Mouse (Mus musculus) testis, adult 2 months (tissue): Measurements from ENCODE around the gene Mettl2. TPM values are rescaled to one million over a fixed set of nuclear protein-coding genes. Genes with fewer than 3 reads are reported as not detected.
A peak's percentile ranks its signal among the peaks of the same experiment; 100 is the strongest.

Experiments used
- H3K27ac ChIP-seq: fragments of 200-500 bp; 2 replicates; pipeline ENCODE4 v1.5.1; 2012; ENCODE audit warnings: low read depth, low read length; ENCODE audit not compliant: control insufficient read depth, insufficient read depth
- H3K27me3 ChIP-seq: fragments of 200-500 bp; 2 replicates; pipeline ENCODE4 v1.6.1; 2012; ENCODE audit warnings: mild to moderate bottlenecking, low read length, moderate library complexity; ENCODE audit not compliant: control insufficient read depth, insufficient read depth
- H3K36me3 ChIP-seq: fragments of 200-500 bp; 2 replicates; pipeline ENCODE4 v1.6.1; 2012; ENCODE audit warnings: mild to moderate bottlenecking, low read length; ENCODE audit not compliant: control insufficient read depth, insufficient read depth
- H3K4me1 ChIP-seq: fragments of 200-500 bp; 2 replicates; pipeline ENCODE4 v1.6.1; 2012; ENCODE audit warnings: low read length; ENCODE audit not compliant: control insufficient read depth, insufficient read depth
- H3K4me3 ChIP-seq: fragments of 200-500 bp; 2 replicates; pipeline ENCODE4 v1.5.1; 2012; ENCODE audit warnings: low read depth, mild to moderate bottlenecking, low read length, moderate library complexity, mixed read lengths; ENCODE audit not compliant: control insufficient read depth
- CTCF ChIP-seq: fragments of 200-500 bp; IDR thresholded peaks from 2 replicates; pipeline ENCODE4 v1.5.1; 2012; ENCODE audit warnings: low read depth, mild to moderate bottlenecking, inconsistent platforms, low read length, moderate library complexity; ENCODE audit not compliant: control insufficient read depth, insufficient read depth, insufficient replicate concordance
- POLR2A ChIP-seq: fragments of 200-500 bp; IDR thresholded peaks from 2 replicates; pipeline ENCODE4 v1.6.1; 2012; ENCODE audit warnings: low read depth, mild to moderate bottlenecking, inconsistent platforms, low read length, moderate library complexity; ENCODE audit not compliant: control insufficient read depth
- polyA plus RNA-seq: library from polyadenylated mRNA; depleted of rRNA; stranded (reverse); fragments of >200 nt; gene quantifications from 2 replicates; pipeline ENCODE4 v1.2.3, GENCODE M21; 2012

Mettl2 gene
- polyA plus RNA-seq, 1 experiment, result 26.4 TPM

DNA sequence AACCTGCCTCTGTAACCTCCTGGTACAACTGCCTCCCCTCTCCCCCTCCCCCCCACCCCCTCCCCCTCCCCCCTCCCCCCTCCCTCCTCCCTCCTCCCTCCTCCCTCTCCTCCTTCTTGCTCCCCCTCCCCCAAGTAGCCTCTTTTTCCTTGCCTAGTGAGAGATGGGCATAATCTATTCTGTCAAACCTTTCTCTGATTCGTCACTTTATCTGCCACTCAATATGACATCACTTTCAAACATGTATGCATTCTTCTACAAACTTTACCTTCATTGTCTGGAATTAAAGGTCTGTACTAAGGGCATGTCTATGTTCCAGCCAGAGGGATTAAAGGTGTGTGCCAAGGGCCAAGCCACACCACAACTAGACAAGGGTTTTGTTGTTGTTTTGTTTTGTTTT is 23.5 kb downstream of the Mettl2 start:
- Histone ChIP-seq H3K27ac (no peak overlapping the region), H3K4me3 (no peak overlapping the region)
- TF ChIP-seq CTCF (no peak), POLR2A (no peak)

GRCm38 (mm10) chr11:105150691-105151090 is 24.5 kb downstream of the Mettl2 start:
- Histone ChIP-seq H3K36me3 (no peaks in the 10 kb centered on the region), H3K27me3 (no peaks in the 10 kb centered on the region), H3K27ac (no peak overlapping the region), H3K4me1 (peaks cover 3% of the 10 kb centered on the region), H3K4me3 (no peak overlapping the region)
- no peak for TF ChIP-seq CTCF
- no peak for TF ChIP-seq POLR2A

More for the DNA sequence above, 23.5 kb downstream of the Mettl2 start:
- Histone ChIP-seq H3K4me1 (peaks cover 3% of the 10 kb centered on the region), H3K36me3 (no peaks in the 10 kb centered on the region), H3K27me3 (no peaks in the 10 kb centered on the region)

GRCm38 (mm10) chr11:105151226-105152016 is 25.2 kb downstream of the Mettl2 start:
- TF ChIP-seq POLR2A, result no peak
- TF ChIP-seq CTCF, result no peak
- Histone ChIP-seq H3K4me1 (peaks cover 8% of the 10 kb centered on the region), H3K27ac (no peak overlapping the region), H3K4me3 (peak overlapping the region; percentile 17), H3K36me3 (no peaks in the 10 kb centered on the region), H3K27me3 (no peaks in the 10 kb centered on the region)

- Histone ChIP-seq H3K27ac (no peak overlapping the region), H3K4me3 (peak overlapping the region; percentile 17), H3K36me3 (no peaks in the 10 kb centered on the region), H3K27me3 (no peaks in the 10 kb centered on the region), H3K4me1 (peaks cover 8% of the 10 kb centered on the region)
- TF ChIP-seq POLR2A (no peak), CTCF (no peak)
Observed at GRCm38 (mm10) chr11:105152017-105152300, 25.7 kb downstream of the Mettl2 start.

- no peak overlapping the region for H3K27ac ChIP-seq
- peaks cover 8% of the 10 kb centered on the region for H3K4me1 ChIP-seq
- no peaks in the 10 kb centered on the region for H3K36me3 ChIP-seq
- no peak overlapping the region for H3K4me3 ChIP-seq
- H3K27me3 ChIP-seq, result no peaks in the 10 kb centered on the region
- no peak for TF ChIP-seq POLR2A
- TF ChIP-seq CTCF, result no peak
Observed at GRCm38 (mm10) chr11:105152357-105152899, 26.2 kb downstream of the Mettl2 start.

DNA sequence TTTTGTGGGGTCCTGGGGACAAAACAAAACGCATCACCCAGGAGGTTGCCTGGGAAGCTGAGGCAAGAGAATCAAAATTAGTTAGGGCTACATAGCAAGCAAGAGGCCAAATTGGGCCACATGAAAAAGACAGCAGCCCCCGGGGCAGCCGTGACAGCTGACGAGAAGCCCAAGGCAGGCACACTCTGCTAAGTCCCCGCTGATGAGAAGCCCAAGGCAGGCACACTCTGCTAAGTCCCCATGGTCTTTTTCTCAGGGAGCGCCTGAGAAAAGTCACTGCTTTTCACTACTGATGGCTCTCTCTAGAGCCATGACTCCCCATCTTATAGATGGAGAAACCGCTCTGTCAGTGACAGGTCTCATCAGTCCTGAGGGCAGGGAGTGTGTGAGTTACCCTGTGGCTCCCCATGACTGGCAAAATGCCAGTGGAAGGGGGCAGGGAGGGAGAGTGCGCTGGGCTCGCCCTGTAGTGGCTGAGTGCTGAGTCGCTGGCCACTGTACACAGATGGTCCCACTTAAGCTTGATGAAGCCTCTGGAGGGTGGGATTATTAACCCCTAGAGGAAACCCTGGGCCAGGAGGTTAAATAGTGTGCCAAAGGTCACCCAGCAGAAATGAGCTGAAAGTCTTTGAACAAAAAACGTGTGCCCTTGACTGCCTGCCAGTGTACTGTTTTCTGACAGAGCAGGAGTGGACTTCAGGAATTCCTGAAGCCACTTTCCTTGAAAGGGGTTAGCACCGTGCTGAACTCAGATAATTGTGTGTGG is 27.0 kb downstream of the Mettl2 start:
- no peak for TF ChIP-seq POLR2A
- no peak for TF ChIP-seq CTCF
- H3K27me3 ChIP-seq, result no peaks in the 10 kb centered on the region
- no peak overlapping the region for H3K4me3 ChIP-seq
- H3K4me1 ChIP-seq, result peaks cover 8% of the 10 kb centered on the region
- H3K36me3 ChIP-seq, result no peaks in the 10 kb centered on the region
- no peak overlapping the region for H3K27ac ChIP-seq

DNA sequence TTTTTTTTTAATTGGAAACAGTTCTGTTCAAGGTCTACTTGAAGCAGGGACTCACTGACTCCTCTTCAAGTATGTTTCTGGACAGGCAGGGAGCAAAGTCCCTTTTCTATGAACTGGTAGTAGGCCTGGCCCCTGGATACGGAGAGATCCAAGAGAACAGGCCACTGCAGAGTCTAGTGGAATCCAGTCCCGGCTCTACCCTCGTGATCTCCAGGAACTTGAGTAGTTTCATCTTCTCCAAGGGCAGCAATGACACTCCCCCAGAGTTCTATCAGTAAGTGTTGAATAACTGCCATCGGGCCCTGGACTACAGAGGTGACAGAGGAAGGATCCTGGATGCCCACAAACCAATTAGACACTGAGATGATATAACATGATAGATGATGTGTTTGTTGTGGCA is 29.7 kb downstream of the Mettl2 start:
- Histone ChIP-seq H3K27me3 (no peaks in the 10 kb centered on the region), H3K36me3 (no peaks in the 10 kb centered on the region), H3K27ac (no peak overlapping the region), H3K4me1 (peaks cover 8% of the 10 kb centered on the region), H3K4me3 (no peak overlapping the region)
- TF ChIP-seq CTCF, result no peak
- no peak for TF ChIP-seq POLR2A
